Mouse (Mus musculus) ES-CJ7 (cell line): ENCODE results near the gene P2rx6.

Experiments used
- DNase-seq: peaks from one replicate; pipeline ENCODE4 v3.0.0; 2011; ENCODE audit warnings: low read depth, low spot score

The P2rx6 gene

GRCm38 (mm10) chr16:17626269-17626555 is 64.5 kb downstream of the P2rx6 start:
- DNase-seq, result no peak
